Mouse (Mus musculus) intestine, postnatal 0 days (tissue): ENCODE results near the gene Tex101. TPM values are rescaled to one million over a fixed set of nuclear protein-coding genes. Genes with fewer than 3 reads are reported as not detected.
"Not testable (repeated sequence)": the region's sequence is repeated elsewhere in the genome, so short reads cannot be mapped to it uniquely, and the experiment has no call there.

ENCODE experiments used
- ATAC-seq: fragments of 200-750 bp; cut with Nextera tagmentation; 2 replicates; pipeline ENCODE4 v1.8.0; 2017; ENCODE audit warnings: mild to moderate bottlenecking, moderate TSS enrichment, moderate library complexity
- H3K27ac ChIP-seq: fragments of 300-500 bp; sonication (generic); 2 replicates; pipeline ENCODE4 v1.5.1; 2014; ENCODE audit warnings: mild to moderate bottlenecking, low read depth, low read length, moderate library complexity
- H3K27me3 ChIP-seq: fragments of 300-500 bp; sonication (generic); replicated peaks from 2 replicates; pipeline ENCODE4 v1.6.1; 2014; ENCODE audit warnings: low read length, mixed read lengths; ENCODE audit not compliant: control insufficient read depth, insufficient read depth
- H3K36me3 ChIP-seq: fragments of 300-500 bp; sonication (generic); 2 replicates; pipeline ENCODE4 v1.6.1; 2014; ENCODE audit warnings: mild to moderate bottlenecking, moderate library complexity; ENCODE audit not compliant: control insufficient read depth, insufficient read depth
- H3K4me1 ChIP-seq: fragments of 300-500 bp; sonication (generic); replicated peaks from 2 replicates; pipeline ENCODE4 v1.6.1; 2014; ENCODE audit warnings: antibody characterized with exemption, low read length, mixed read lengths; ENCODE audit not compliant: control insufficient read depth, insufficient read depth
- H3K4me2 ChIP-seq: fragments of 300-500 bp; sonication (generic); replicated peaks from 2 replicates; pipeline ENCODE4 v1.6.1; 2014; ENCODE audit warnings: low read depth, mild to moderate bottlenecking, moderate library complexity
- H3K4me3 ChIP-seq: fragments of 300-500 bp; sonication (generic); 2 replicates; pipeline ENCODE4 v1.5.1; 2014; ENCODE audit warnings: low read depth, low read length
- H3K9ac ChIP-seq: fragments of 300-500 bp; sonication (generic); 2 replicates; pipeline ENCODE4 v1.6.1; 2014; ENCODE audit warnings: mild to moderate bottlenecking, low read depth, low read length
- H3K9me3 ChIP-seq: fragments of 300-500 bp; sonication (generic); 2 replicates; pipeline ENCODE4 v1.6.1; 2016; ENCODE audit warnings: mixed run types; ENCODE audit not compliant: control insufficient read depth
- CTCF ChIP-seq: sonication (generic); IDR thresholded peaks from 2 replicates; pipeline ENCODE4 v1.5.1; 2016; ENCODE audit warnings: low read depth, mild to moderate bottlenecking, control low read depth, antibody characterized with exemption, moderate library complexity
- WGBS: fragments of 180-500 bp; shearing (Covaris S2); extraction: QIAGEN DNeasy Blood & Tissue Kit; methylation state at CpG from one replicate; pipeline ENCODE4 v1.1.7; 2014; 5-methylcytosine and 5-hydroxymethylcytosine counted together
- polyA plus RNA-seq: library from polyadenylated mRNA; unstranded; fragments of >200 nt; fragmentation: Nextera tagmentation; extraction: Ambion mirVana; gene quantifications from 2 replicates; pipeline ENCODE4 v1.2.1, GENCODE M21; 2015

The Tex101 gene
- not detected in 2 replicates for polyA plus RNA-seq

DNA sequence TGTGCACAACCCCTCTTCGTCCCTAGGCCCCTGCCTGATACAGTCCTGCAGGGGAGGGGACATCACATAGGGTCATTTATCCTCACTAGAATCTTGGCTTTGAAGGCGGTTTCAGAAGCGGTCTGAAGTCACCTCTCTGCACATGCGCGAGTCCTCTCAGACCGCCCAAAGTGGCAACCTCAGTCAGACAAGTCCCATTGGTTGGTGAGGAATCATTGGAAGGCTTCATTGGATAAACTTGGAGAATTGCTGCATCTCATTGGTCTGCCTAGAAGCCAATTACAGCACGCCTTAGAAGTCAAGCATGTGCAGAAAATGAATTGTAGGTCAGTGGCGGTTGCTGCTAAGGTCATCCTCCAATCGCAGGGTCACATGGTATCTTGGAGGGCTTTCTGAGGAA, at the start of gene Tex101:
Tex101 (minus strand) TSS at position 101 of the 400 bp plus-strand sequence.
- no peaks in the 10 kb centered on the region for H3K36me3 ChIP-seq
- no peak within 1 kb of the TSS for H3K9ac ChIP-seq
- no peak within 1 kb of the TSS for H3K4me2 ChIP-seq
- H3K4me3 ChIP-seq: no peak within 1 kb of the TSS
- H3K9me3 ChIP-seq: no peaks in the 10 kb centered on the region
- ATAC-seq: no peak
- 86% methylated on average over 9 of the region's 9 CpGs for WGBS
- no peak for TF ChIP-seq CTCF
- H3K4me1 ChIP-seq: no peaks in the 10 kb centered on the region
- no peak within 1 kb of the TSS for H3K27ac ChIP-seq
- no peaks in the 10 kb centered on the region for H3K27me3 ChIP-seq

DNA sequence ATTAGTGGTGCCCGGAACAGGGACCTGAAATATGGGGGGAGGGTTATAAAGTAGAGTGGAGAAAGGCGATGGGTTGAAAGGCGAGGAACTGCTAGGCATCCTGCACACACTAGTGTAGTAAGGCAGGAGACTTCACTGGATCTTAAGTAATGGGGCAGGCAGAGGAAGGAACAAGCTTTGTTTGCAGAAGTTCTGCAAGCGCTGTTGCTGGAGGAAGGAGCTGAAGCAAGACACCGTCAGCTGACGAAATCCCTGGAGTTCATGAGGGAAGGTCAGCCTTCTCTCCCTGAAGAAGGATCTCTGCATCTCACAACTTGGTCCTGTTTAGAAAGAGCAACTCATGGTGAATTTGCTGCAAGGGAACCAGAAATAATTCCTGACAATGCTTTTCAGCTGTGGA, 38.6 kb upstream of the Tex101 start:
- TF ChIP-seq CTCF: no peak
- Histone ChIP-seq H3K4me1 (no peaks in the 10 kb centered on the region), H3K9ac (no peak overlapping the region), H3K27ac (no peak overlapping the region), H3K4me2 (no peak overlapping the region), H3K36me3 (no peaks in the 10 kb centered on the region), H3K4me3 (no peak overlapping the region), H3K9me3 (no peaks in the 10 kb centered on the region), H3K27me3 (no peaks in the 10 kb centered on the region)
- ATAC-seq: no peak
- WGBS: 59% methylated on average over 6 of the region's 6 CpGs

DNA sequence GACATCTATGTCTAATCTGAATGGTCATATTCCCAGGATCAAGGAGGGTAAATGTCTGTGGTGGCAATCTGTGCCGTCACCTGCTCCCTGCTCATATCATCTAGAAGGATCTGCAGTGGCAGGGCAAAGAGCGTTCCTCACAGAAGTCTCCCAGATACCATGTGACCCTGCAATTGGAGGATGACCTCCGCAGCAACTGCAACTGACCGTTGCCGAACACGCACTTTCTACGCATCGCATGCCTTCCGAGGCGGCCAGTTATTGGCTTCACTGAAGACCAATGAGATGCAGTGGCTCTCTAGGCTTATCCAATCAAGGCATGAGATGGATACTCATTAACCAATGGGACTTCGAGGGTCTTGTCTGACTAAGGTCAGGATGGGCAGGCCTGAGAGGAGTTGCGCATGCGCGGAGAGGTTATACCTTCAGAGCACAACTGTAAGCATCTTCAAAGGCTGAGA, 32.4 kb upstream of the Tex101 start, which contains the start of gene BC049730:
BC049730 (plus strand) TSS at position 411 of the 461 bp plus-strand sequence.
- no peak for ATAC-seq
- 90% methylated on average over 14 of the region's 14 CpGs for WGBS
- no peak for TF ChIP-seq CTCF
- Histone ChIP-seq H3K4me2 (no peak within 1 kb of the TSS), H3K4me3 (no peak within 1 kb of the TSS), H3K4me1 (no peaks in the 10 kb centered on the region), H3K27ac (no peak within 1 kb of the TSS), H3K27me3 (no peaks in the 10 kb centered on the region), H3K36me3 (no peaks in the 10 kb centered on the region), H3K9me3 (no peaks in the 10 kb centered on the region), H3K9ac (no peak within 1 kb of the TSS)

DNA sequence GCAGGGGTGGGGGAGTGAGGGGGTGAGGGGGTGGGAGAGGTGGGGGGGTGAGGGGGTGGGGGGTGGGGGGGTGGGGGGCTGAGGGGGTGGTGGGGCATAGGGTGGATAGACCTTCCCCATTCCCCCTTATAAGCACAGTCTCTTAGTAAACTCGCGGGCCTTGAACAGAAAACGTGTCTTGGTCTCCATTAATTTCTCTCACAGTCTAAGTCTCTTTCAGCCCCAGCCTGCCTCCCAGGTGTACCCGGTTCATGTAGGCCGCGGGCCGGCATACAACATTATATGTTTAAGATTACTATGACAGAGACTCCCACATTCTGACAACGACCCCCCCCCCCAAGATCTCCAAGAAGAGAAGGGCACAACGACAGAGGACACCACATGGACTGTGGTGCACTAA, 26.4 kb upstream of the Tex101 start:
- WGBS: 66% methylated on average over 9 of the region's 9 CpGs
- H3K4me2 ChIP-seq, ATAC-seq: not testable (repeated sequence)

DNA sequence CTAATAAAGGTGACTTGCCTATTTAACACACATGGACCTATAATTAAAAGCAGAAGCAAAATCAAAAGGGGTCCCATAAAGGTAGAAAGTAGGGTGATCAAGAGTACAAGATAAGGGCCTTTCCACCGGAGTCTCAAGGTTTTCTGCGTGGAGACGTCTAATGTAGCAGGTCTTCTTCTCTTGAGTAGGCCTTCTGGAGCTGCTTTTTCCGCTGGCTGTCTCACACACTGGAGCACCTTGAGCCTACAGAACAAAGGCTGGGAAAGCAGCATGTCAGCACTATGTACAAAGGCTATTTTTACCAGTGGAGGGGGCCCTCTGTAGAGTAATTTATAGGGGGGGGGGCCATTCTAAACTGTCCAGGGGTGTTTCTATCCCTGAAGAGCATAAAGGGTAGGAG, 21.4 kb upstream of the Tex101 start:
- H3K9me3 ChIP-seq, H3K4me1 ChIP-seq, H3K9ac ChIP-seq, H3K4me2 ChIP-seq, H3K36me3 ChIP-seq, ATAC-seq, H3K27me3 ChIP-seq, H3K27ac ChIP-seq, H3K4me3 ChIP-seq: not testable (repeated sequence)
- WGBS: 92% methylated on average over 4 of the region's 4 CpGs

More for the DNA sequence above, 26.4 kb upstream of the Tex101 start:
- not testable (repeated sequence) for H3K36me3 ChIP-seq, H3K9me3 ChIP-seq, H3K27ac ChIP-seq, H3K4me3 ChIP-seq, H3K27me3 ChIP-seq, H3K4me1 ChIP-seq, H3K9ac ChIP-seq

DNA sequence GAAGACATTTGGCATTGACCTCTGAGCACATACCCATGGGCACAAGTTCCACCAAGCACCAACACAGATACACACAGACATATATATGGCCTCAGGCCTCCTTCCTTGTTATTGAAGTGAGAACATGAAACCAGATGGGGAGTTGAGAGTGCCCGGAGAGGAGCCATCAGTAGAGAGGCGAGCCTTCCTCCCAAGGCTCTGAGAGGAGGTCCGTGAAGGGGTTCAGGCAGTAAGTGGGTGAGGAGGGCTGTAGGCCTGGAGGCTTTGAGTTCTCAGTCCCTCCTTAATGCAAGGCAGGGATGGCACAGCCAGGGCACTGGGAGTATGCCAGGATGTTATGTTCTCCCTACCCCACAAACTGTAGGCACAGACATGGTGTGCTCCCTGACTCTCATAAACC, 16.2 kb upstream of the Tex101 start:
- not testable (repeated sequence) for H3K9ac ChIP-seq, H3K9me3 ChIP-seq, ATAC-seq, H3K4me1 ChIP-seq, H3K27ac ChIP-seq, H3K4me2 ChIP-seq, H3K36me3 ChIP-seq, H3K27me3 ChIP-seq, H3K4me3 ChIP-seq
- 81% methylated on average over 3 of the region's 3 CpGs for WGBS

DNA sequence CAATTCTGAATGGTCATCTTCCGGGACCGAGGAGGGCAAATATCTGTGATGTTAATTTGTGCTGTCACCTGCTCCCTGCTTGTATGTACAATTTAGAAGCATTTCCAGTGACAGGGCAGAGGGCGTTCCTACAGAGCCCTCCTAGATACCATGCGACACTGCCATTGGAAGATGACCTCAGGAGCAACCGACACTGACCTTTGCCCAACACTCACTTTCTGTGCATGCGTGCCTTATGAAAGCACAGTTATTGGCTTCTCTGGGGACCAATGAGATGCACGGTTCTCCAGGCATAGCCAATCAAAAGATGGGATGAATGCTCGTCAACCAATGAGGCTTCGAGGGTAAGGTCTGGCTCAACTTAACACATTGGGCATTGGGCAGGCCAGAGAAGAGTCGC, 11.0 kb upstream of the Tex101 start:
- not testable (repeated sequence) for H3K4me3 ChIP-seq, H3K4me1 ChIP-seq, H3K9ac ChIP-seq, H3K27me3 ChIP-seq, ATAC-seq, H3K4me2 ChIP-seq, H3K9me3 ChIP-seq, H3K36me3 ChIP-seq, H3K27ac ChIP-seq
- WGBS: 89% methylated on average over 10 of the region's 10 CpGs

DNA sequence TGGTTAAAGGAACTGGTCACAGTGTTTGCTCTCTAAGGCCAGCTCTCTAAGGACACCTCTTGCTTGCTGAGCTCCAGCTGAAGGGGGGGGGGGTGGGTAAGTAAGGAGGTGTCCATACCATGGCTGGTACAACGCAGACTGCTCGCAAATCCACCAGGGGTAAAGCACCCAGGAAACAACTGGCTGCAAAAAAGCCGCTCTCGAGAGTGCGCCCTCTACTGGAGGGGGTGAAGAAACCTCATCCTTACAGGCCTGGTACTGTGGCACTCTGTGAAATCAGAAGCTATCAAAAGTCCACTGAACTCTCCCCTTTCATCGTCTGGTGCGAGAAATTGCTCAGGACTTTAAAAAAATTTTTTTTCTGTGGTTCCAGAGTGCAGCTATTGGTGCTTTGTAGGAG, 7.6 kb upstream of the Tex101 start:
- H3K9ac ChIP-seq, H3K4me3 ChIP-seq, H3K4me2 ChIP-seq, H3K4me1 ChIP-seq, ATAC-seq, H3K36me3 ChIP-seq, H3K9me3 ChIP-seq, H3K27ac ChIP-seq, H3K27me3 ChIP-seq: not testable (repeated sequence)
- WGBS: 74% methylated on average over 7 of the region's 7 CpGs
